Mouse (Mus musculus): ENCODE data around the gene Ube2f. TPM values are rescaled to one million over a fixed set of nuclear protein-coding genes. Genes with fewer than 3 reads are reported as not detected.
A peak's percentile ranks its signal among the peaks of the same experiment; 100 is the strongest.

The Ube2f gene
- polyA plus RNA-seq, 1 experiment from 2014 or later, result 67.3 TPM

DNA sequence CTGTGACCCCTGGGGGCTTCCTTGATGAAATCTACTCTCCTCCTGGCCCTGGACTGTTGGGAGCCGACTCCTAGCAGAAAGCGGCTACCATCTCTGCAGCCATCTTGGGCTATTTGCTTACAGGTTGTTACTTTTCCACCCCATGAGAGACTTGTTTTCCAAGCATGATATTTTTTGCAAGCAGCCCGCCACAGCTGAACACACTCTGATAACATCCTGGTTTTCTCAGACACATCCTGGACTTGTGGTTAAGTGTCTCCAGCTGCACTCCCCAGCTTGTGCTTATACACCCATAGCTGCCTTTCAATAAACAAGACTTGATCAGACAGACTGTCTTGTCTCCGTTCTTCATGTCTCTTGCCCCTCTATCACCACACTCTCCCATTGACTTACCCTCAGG lies 8.9 kb upstream of the Ube2f start:
- no peak for TF ChIP-seq CTCF (IDR thresholded peaks at IDR 0.05; ENCODE audit: low read depth)
- DNase-seq (ENCODE audit: low spot score) (no peak), ATAC-seq (replicated peaks; ENCODE audit: low FRiP score, low read depth) (no peak)
- H3K4me2 ChIP-seq (ENCODE audit: low read length), result no peak overlapping the region
- H3K9ac ChIP-seq (ENCODE audit: low read depth, low read length), result no peak overlapping the region
- no peaks in the 10 kb centered on the region for H3K36me3 ChIP-seq (ENCODE audit: insufficient read depth, low read length)
- no peak overlapping the region for H3K4me3 ChIP-seq (replicated peaks; ENCODE audit: low read depth, low read length)
- 59% methylated on average over 4 of the region's 4 CpGs for WGBS
- H3K27ac ChIP-seq, result no peak overlapping the region
- no peaks in the 10 kb centered on the region for H3K4me1 ChIP-seq (replicated peaks; ENCODE audit: insufficient read depth, low read length)
- no peaks in the 10 kb centered on the region for H3K9me3 ChIP-seq (replicated peaks; ENCODE audit: low read length)
- no peaks in the 10 kb centered on the region for H3K27me3 ChIP-seq (ENCODE audit: insufficient read depth, low read length)

DNA sequence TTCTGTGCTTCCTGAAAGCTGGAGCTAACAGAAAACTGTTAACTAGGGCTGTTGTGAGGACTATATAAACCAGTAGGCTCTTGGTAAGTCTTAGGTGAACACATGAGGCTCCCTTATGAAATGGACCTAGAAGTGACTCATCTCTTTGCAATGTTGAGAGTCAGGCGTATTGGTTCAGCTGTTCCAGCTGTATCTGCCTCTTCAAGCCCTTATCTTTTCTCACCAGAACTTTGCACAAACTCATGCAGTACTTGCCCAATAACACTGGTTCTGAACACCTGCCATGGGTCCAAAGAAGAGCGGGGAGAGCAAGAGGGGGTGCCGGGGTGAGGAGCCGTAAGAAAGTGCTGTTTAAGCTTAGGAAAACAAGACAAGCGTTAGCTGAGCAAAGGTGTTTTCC lies 1.9 kb upstream of the Ube2f start:
- H3K27me3 ChIP-seq (ENCODE audit: insufficient read depth, low read length), result no peaks in the 10 kb centered on the region
- DNase-seq (ENCODE audit: low spot score), result no peak
- H3K27ac ChIP-seq, result no peak overlapping the region
- H3K36me3 ChIP-seq (ENCODE audit: insufficient read depth, low read length), result no peaks in the 10 kb centered on the region
- WGBS, result 91% methylated on average over 5 of the region's 5 CpGs
- H3K4me1 ChIP-seq (replicated peaks; ENCODE audit: insufficient read depth, low read length), result peaks cover 3% of the 10 kb centered on the region; the same call in 1 of the 2 replicates
- no peaks in the 10 kb centered on the region for H3K9me3 ChIP-seq (replicated peaks; ENCODE audit: low read length)
- no peak overlapping the region for H3K4me2 ChIP-seq (ENCODE audit: low read length)
- H3K4me3 ChIP-seq (replicated peaks; ENCODE audit: low read depth, low read length), result no peak overlapping the region
- TF ChIP-seq CTCF (IDR thresholded peaks at IDR 0.05; ENCODE audit: low read depth), result no peak
- ATAC-seq (replicated peaks; ENCODE audit: low FRiP score, low read depth), result no peak
- H3K9ac ChIP-seq (ENCODE audit: low read depth, low read length), result no peak overlapping the region

DNA sequence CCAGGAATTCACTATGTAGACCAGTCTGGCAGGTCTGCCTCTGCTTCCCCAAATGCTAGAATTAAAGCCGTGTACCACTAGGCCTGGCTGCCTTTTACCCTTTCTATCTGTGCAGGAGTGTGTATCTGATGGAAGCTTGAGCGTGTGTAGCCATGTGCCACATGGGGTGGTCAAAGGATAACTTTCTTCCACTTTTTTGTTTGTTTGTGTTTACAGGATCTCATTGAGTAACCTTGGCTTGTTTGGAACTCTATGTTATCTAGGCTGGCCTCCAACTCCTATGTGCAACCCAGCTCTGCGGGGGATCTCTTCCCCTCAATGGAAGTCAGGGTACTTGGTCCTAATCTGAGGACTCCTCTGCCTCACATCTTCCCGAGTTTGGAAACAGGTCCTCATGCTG lies 1.1 kb upstream of the Ube2f start:
- Histone ChIP-seq H3K4me1 (replicated peaks; ENCODE audit: insufficient read depth, low read length) (peaks cover 3% of the 10 kb centered on the region; the same call in 1 of the 2 replicates), H3K27ac (no peak overlapping the region), H3K9me3 (replicated peaks; ENCODE audit: low read length) (no peaks in the 10 kb centered on the region), H3K36me3 (ENCODE audit: insufficient read depth, low read length) (no peaks in the 10 kb centered on the region), H3K27me3 (ENCODE audit: insufficient read depth, low read length) (no peaks in the 10 kb centered on the region), H3K9ac (ENCODE audit: low read depth, low read length) (no peak overlapping the region), H3K4me3 (replicated peaks; ENCODE audit: low read depth, low read length) (no peak overlapping the region), H3K4me2 (ENCODE audit: low read length) (no peak overlapping the region)
- DNase-seq (ENCODE audit: low spot score) (no peak), ATAC-seq (replicated peaks; ENCODE audit: low FRiP score, low read depth) (no peak)
- 51% methylated on average over 4 of the region's 4 CpGs for WGBS
- TF ChIP-seq CTCF (IDR thresholded peaks at IDR 0.05; ENCODE audit: low read depth), result no peak

DNA sequence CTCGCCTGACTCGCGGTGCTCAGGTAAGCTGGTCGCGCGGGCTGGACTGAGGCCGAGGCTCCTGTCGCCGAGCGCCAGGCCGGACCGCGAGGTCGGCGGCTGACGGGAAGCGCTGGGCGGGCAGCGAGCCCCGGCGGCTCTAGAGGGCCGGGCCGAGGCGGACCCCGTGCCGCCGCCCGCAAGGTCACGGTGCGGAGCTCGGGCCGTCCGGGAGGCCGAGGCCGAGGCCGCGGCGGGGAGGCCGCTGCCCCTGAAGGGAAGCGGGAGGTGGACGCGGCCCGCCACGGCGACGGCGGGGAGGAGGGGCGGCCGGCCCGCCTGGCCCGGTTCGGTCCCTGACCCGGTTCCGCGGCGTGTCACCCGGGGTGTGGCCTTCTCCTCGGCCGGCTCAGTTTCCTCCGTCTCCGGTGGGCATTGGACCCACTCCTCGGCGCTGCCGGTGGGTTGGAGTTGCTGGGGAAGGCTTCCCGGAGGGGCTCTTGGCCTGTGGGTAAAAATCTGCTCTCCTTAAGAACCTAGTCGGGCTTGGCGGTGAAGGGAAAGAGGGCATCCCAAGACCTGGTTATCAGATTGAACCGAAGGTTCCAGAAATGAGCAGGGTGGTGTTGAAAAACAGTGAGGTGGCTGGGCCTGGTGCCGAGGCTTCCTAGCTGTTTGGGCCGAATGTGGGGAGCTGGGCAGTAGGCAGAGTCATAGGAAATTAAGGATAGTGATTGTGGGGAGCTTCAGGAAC lies 477 bp downstream of the Ube2f start:
- no peak for TF ChIP-seq CTCF (IDR thresholded peaks at IDR 0.05; ENCODE audit: low read depth)
- ATAC-seq (replicated peaks; ENCODE audit: low FRiP score, low read depth) (peak; percentile 50; the same call in 1 of the 2 replicates), DNase-seq (ENCODE audit: low spot score) (peak; percentile 19)
- Histone ChIP-seq H3K4me2 (ENCODE audit: low read length) (peak overlapping the region; percentile 87), H3K36me3 (ENCODE audit: insufficient read depth, low read length) (no peaks in the 10 kb centered on the region), H3K4me1 (replicated peaks; ENCODE audit: insufficient read depth, low read length) (peaks cover 3% of the 10 kb centered on the region; the same call in 1 of the 2 replicates), H3K9me3 (replicated peaks; ENCODE audit: low read length) (no peaks in the 10 kb centered on the region), H3K27me3 (ENCODE audit: insufficient read depth, low read length) (no peaks in the 10 kb centered on the region), H3K9ac (ENCODE audit: low read depth, low read length) (peak overlapping the region; percentile 95), H3K27ac (peak overlapping the region; percentile 88), H3K4me3 (replicated peaks; ENCODE audit: low read depth, low read length) (peak overlapping the region; percentile 98)
- under 1% methylated on average over 70 of the region's 70 CpGs for WGBS

DNA sequence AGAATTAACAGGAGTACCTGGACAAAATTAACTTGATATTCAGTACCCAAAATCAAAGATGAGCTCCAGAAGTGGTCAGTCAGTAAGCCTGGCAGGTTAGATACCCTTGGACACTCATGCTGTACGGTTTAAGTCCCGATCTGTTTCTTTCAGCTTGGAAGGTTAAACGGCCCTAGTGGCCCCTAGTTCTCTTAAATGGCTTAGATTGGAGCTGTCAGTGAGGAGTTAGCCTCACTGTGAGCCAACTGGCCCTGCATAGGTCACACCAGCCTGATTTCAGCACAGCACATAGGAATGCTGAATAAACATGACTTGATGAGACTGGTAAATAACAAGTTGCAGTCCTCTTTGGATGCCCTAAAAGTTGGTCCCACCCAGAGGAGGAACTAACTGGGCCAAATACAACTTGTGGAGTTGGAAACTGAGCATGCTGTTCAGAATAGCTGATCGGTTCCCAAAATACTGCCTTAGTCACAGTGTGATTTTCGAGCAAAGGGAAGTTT lies 1.1 kb downstream of the Ube2f start:
- DNase-seq (ENCODE audit: low spot score), result peak; percentile 6
- H3K36me3 ChIP-seq (ENCODE audit: insufficient read depth, low read length), result no peaks in the 10 kb centered on the region
- H3K4me3 ChIP-seq (replicated peaks; ENCODE audit: low read depth, low read length), result peak overlapping the region; percentile 98
- no peaks in the 10 kb centered on the region for H3K9me3 ChIP-seq (replicated peaks; ENCODE audit: low read length)
- no peak for TF ChIP-seq CTCF (IDR thresholded peaks at IDR 0.05; ENCODE audit: low read depth)
- ATAC-seq (replicated peaks; ENCODE audit: low FRiP score, low read depth), result no peak
- H3K27ac ChIP-seq, result no peak overlapping the region
- peak overlapping the region; percentile 87 for H3K4me2 ChIP-seq (ENCODE audit: low read length)
- 45% methylated on average over 5 of the region's 5 CpGs for WGBS
- peaks cover 3% of the 10 kb centered on the region; the same call in 1 of the 2 replicates for H3K4me1 ChIP-seq (replicated peaks; ENCODE audit: insufficient read depth, low read length)
- no peaks in the 10 kb centered on the region for H3K27me3 ChIP-seq (ENCODE audit: insufficient read depth, low read length)
- H3K9ac ChIP-seq (ENCODE audit: low read depth, low read length), result peak overlapping the region; percentile 95

DNA sequence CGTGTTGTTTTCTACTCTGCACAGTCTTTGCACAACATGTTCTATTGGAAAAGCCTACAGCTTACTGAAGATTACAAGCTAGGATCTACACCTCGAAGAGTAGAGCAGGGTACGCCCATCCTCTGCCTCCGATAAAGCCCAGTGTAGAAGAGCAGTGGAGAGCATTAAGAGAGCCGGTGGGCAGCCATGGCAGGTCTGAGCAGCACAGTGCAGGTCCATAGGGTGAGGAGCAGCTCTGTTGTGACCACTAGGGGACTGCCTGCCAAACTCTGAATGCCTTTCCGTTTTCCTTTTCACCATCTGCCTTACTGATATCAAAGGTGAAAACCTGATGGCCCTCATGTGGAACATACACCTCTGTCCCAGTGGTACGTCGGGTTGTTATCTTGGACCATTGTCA lies 1.8 kb downstream of the Ube2f start:
- H3K4me3 ChIP-seq (replicated peaks; ENCODE audit: low read depth, low read length), result no peak overlapping the region
- no peak overlapping the region for H3K4me2 ChIP-seq (ENCODE audit: low read length)
- H3K27me3 ChIP-seq (ENCODE audit: insufficient read depth, low read length), result no peaks in the 10 kb centered on the region
- peak; percentile 57 for DNase-seq (ENCODE audit: low spot score)
- 55% methylated on average over 8 of the region's 8 CpGs for WGBS
- H3K4me1 ChIP-seq (replicated peaks; ENCODE audit: insufficient read depth, low read length), result peaks cover 3% of the 10 kb centered on the region; the same call in 1 of the 2 replicates
- ATAC-seq (replicated peaks; ENCODE audit: low FRiP score, low read depth), result no peak
- peak; percentile 63 for TF ChIP-seq CTCF (IDR thresholded peaks at IDR 0.05; ENCODE audit: low read depth)
- H3K27ac ChIP-seq, result no peak overlapping the region
- H3K9me3 ChIP-seq (replicated peaks; ENCODE audit: low read length), result no peaks in the 10 kb centered on the region
- H3K9ac ChIP-seq (ENCODE audit: low read depth, low read length), result no peak overlapping the region
- H3K36me3 ChIP-seq (ENCODE audit: insufficient read depth, low read length), result no peaks in the 10 kb centered on the region

All from kidney, postnatal 0 days (tissue).